19 mouse cellular contexts compared by ENCODE assay signal in genomic region chr12:32348493-32348892, GRCm38 (mm10).
"Had no signal": no experiment of that assay in that cellular context is flagged by ENCODE, and none has a peak within 500 bp of the region (broad histone marks: within the 10 kb centered on the region; RNA-seq: fewer than 3 reads in every experiment).

No protein-coding gene starts in this region.

- ATAC-seq: liver, postnatal 0 days; midbrain, embryonic 13.5 days; midbrain, embryonic 16.5 days had no signal

- H3K4me2 ChIP-seq: limb, embryonic 13.5 days; lung, embryonic 14.5 days; midbrain, embryonic 13.5 days; neural tube, embryonic 13.5 days had no signal

- H3K27me3 ChIP-seq: limb, embryonic 13.5 days; midbrain, embryonic 13.5 days; neural tube, embryonic 13.5 days had no signal

- H3K4me3 ChIP-seq: limb, embryonic 10.5 days; limb, embryonic 13.5 days; megakaryocyte, embryonic 14.5 days; midbrain, embryonic 10.5 days; midbrain, embryonic 13.5 days; myocyte; neural tube, embryonic 13.5 days had no signal

- H3K27ac ChIP-seq: limb, embryonic 10.5 days; limb, embryonic 13.5 days; liver, embryonic 14.5 days; midbrain, embryonic 10.5 days; midbrain, embryonic 13.5 days; neural tube, embryonic 13.5 days had no signal

- H3K36me3 ChIP-seq: limb, embryonic 10.5 days; limb, embryonic 13.5 days; midbrain, embryonic 10.5 days; midbrain, embryonic 13.5 days; neural tube, embryonic 13.5 days had no signal

- H3K4me1 ChIP-seq: limb, embryonic 10.5 days; limb, embryonic 13.5 days; megakaryocyte, embryonic 14.5 days; midbrain, embryonic 10.5 days; midbrain, embryonic 13.5 days; neural tube, embryonic 13.5 days had no signal

- H3K9ac ChIP-seq: limb, embryonic 13.5 days; liver, embryonic 14.5 days; liver, postnatal 0 days; lung, embryonic 14.5 days; midbrain, embryonic 13.5 days; neural tube, embryonic 13.5 days had no signal

- DNase-seq: kidney, postnatal 10 days; liver; liver, postnatal 0 days; lung, embryonic 14.5 days; lung, postnatal 10 days; lung, postnatal 36 days; retina, postnatal 1 day; right cerebral cortex, postnatal 25 days; thymus, adult 18-20 months; thymus, postnatal 36 days had no signal

- H3K9me3 ChIP-seq: limb, embryonic 10.5 days; limb, embryonic 13.5 days; megakaryocyte, embryonic 14.5 days; midbrain, embryonic 10.5 days; midbrain, embryonic 13.5 days; neural tube, embryonic 13.5 days had no signal
